Mouse (Mus musculus): ENCODE results near the gene Neurod2. TPM values are rescaled to one million over a fixed set of nuclear protein-coding genes. Genes with fewer than 3 reads are reported as not detected.

Neurod2 gene
- polyA plus RNA-seq, 1 experiment from 2014 or later = 3.8 TPM

DNA sequence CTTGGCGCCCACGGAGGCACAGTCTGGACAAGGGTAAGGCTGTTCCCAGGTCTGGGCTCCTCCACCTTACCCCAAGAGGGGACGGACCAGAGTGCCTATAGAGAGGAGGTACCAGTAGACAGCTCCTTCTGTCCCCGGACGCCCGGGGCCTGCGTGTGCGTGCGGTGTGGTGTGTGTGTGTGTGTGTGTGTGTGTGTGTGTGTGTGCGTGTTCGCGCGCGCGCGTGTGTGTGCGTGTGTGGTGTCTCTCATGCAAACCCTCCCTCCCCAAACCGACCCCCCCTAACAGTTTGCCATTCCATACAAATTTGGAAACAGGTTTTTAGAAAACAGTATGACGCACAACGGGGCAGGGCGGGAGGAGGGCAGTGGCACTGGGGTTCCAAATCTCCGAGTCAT, 3.6 kb downstream of the Neurod2 start:
- Histone ChIP-seq H3K9ac (ENCODE audit: low read length) (no peak overlapping the region), H3K27me3 (ENCODE audit: control insufficient read depth, insufficient read depth, low read length) (peaks cover 99% of the 10 kb centered on the region), H3K4me2 (ENCODE audit: low read depth, low read length, severe bottlenecking) (no peak overlapping the region), H3K4me1 (replicated peaks; ENCODE audit: control insufficient read depth, insufficient read depth, low read length) (peaks cover 13% of the 10 kb centered on the region), H3K27ac (ENCODE audit: low read depth, low read length) (no peak overlapping the region), H3K36me3 (ENCODE audit: control insufficient read depth, insufficient read depth, low read length) (no peaks in the 10 kb centered on the region), H3K4me3 (ENCODE audit: low read depth, low read length) (no peak overlapping the region), H3K9me3 (ENCODE audit: control insufficient read depth, low read length) (no peaks in the 10 kb centered on the region)
- peak; percentile 56 for DNase-seq (ENCODE audit: low spot score)
- 2% methylated on average over 22 of the region's 22 CpGs for WGBS
- ATAC-seq (replicated peaks; ENCODE audit: low FRiP score) = no peak

DNA sequence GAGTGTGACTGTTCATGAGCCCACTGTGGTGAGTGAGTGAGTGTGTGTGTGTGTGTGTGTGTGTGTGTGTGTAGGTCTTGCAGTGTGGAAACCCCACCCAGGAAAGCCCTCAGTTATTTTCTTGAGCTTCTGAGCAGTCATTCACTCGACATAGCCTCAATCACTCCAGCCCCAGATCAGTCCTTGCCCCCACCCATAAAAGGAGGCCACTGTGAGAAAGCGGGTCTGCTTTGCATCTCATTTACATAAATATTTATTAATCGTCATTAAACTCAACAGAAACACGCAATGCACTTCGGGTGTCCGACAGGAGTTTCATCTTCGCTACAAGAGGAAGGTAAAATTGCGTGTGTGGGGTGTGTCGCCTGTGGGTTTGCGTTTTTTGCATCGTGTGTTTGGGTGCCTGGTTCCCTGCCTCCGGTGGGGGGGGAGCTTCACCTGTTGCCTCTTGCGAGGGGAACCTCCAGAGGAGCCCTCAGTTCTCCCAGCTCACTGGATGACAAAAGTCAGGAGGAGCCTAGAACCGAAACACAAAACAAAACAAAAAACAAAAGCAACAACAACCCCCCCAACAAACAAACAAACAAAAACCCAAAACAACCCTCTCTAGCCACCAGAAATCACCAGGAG, 4.1 kb downstream of the Neurod2 start:
- WGBS = 3% methylated on average over 14 of the region's 14 CpGs
- no peak overlapping the region for H3K4me2 ChIP-seq (ENCODE audit: low read depth, low read length, severe bottlenecking)
- H3K4me3 ChIP-seq (ENCODE audit: low read depth, low read length) = no peak overlapping the region
- no peak for ATAC-seq (replicated peaks; ENCODE audit: low FRiP score)
- H3K27me3 ChIP-seq (ENCODE audit: control insufficient read depth, insufficient read depth, low read length) = peaks cover 99% of the 10 kb centered on the region
- H3K9ac ChIP-seq (ENCODE audit: low read length) = no peak overlapping the region
- H3K27ac ChIP-seq (ENCODE audit: low read depth, low read length) = no peak overlapping the region
- H3K9me3 ChIP-seq (ENCODE audit: control insufficient read depth, low read length) = no peaks in the 10 kb centered on the region
- peak; percentile 43 for DNase-seq (ENCODE audit: low spot score)
- no peaks in the 10 kb centered on the region for H3K36me3 ChIP-seq (ENCODE audit: control insufficient read depth, insufficient read depth, low read length)
- peaks cover 13% of the 10 kb centered on the region for H3K4me1 ChIP-seq (replicated peaks; ENCODE audit: control insufficient read depth, insufficient read depth, low read length)

- Histone ChIP-seq H3K27me3 (ENCODE audit: control insufficient read depth, insufficient read depth, low read length) (peaks cover 99% of the 10 kb centered on the region), H3K9me3 (ENCODE audit: control insufficient read depth, low read length) (no peaks in the 10 kb centered on the region), H3K4me3 (ENCODE audit: low read depth, low read length) (no peak overlapping the region), H3K9ac (ENCODE audit: low read length) (no peak overlapping the region), H3K27ac (ENCODE audit: low read depth, low read length) (no peak overlapping the region), H3K4me2 (ENCODE audit: low read depth, low read length, severe bottlenecking) (no peak overlapping the region), H3K4me1 (replicated peaks; ENCODE audit: control insufficient read depth, insufficient read depth, low read length) (peaks cover 13% of the 10 kb centered on the region), H3K36me3 (ENCODE audit: control insufficient read depth, insufficient read depth, low read length) (no peaks in the 10 kb centered on the region)
- DNase-seq (ENCODE audit: low spot score) (peak; percentile 71), ATAC-seq (replicated peaks; ENCODE audit: low FRiP score) (no peak)
- under 1% methylated on average over 9 of the region's 9 CpGs for WGBS
Observed at GRCm38 (mm10) chr11:98323933-98324332, 5.5 kb downstream of the Neurod2 start.

GRCm38 (mm10) chr11:98323136-98323866, 6.1 kb downstream of the Neurod2 start:
- H3K4me3 ChIP-seq (ENCODE audit: low read depth, low read length) = no peak overlapping the region
- WGBS = 2% methylated on average over 10 of the region's 10 CpGs
- H3K27me3 ChIP-seq (ENCODE audit: control insufficient read depth, insufficient read depth, low read length) = peaks cover 99% of the 10 kb centered on the region
- DNase-seq (ENCODE audit: low spot score) = peak; percentile 48
- no peaks in the 10 kb centered on the region for H3K36me3 ChIP-seq (ENCODE audit: control insufficient read depth, insufficient read depth, low read length)
- no peak for ATAC-seq (replicated peaks; ENCODE audit: low FRiP score)
- no peak overlapping the region for H3K9ac ChIP-seq (ENCODE audit: low read length)
- H3K4me1 ChIP-seq (replicated peaks; ENCODE audit: control insufficient read depth, insufficient read depth, low read length) = peaks cover 10% of the 10 kb centered on the region
- H3K9me3 ChIP-seq (ENCODE audit: control insufficient read depth, low read length) = no peaks in the 10 kb centered on the region
- H3K27ac ChIP-seq (ENCODE audit: low read depth, low read length) = no peak overlapping the region
- H3K4me2 ChIP-seq (ENCODE audit: low read depth, low read length, severe bottlenecking) = no peak overlapping the region

GRCm38 (mm10) chr11:98322159-98322558, 7.3 kb downstream of the Neurod2 start:
- Histone ChIP-seq H3K4me3 (ENCODE audit: low read depth, low read length) (no peak overlapping the region), H3K27me3 (ENCODE audit: control insufficient read depth, insufficient read depth, low read length) (peaks cover 99% of the 10 kb centered on the region), H3K4me1 (replicated peaks; ENCODE audit: control insufficient read depth, insufficient read depth, low read length) (peaks cover 5% of the 10 kb centered on the region), H3K27ac (ENCODE audit: low read depth, low read length) (no peak overlapping the region), H3K9me3 (ENCODE audit: control insufficient read depth, low read length) (no peaks in the 10 kb centered on the region), H3K9ac (ENCODE audit: low read length) (no peak overlapping the region), H3K4me2 (ENCODE audit: low read depth, low read length, severe bottlenecking) (no peak overlapping the region), H3K36me3 (ENCODE audit: control insufficient read depth, insufficient read depth, low read length) (no peaks in the 10 kb centered on the region)
- 0% methylated on average over 1 of the region's 1 CpGs for WGBS
- ATAC-seq (replicated peaks; ENCODE audit: low FRiP score) = no peak
- no peak for DNase-seq (ENCODE audit: low spot score)

- H3K4me3 ChIP-seq (ENCODE audit: low read depth, low read length) = no peak overlapping the region
- 3% methylated on average over 5 of the region's 5 CpGs for WGBS
- no peak overlapping the region for H3K27ac ChIP-seq (ENCODE audit: low read depth, low read length)
- peaks cover 99% of the 10 kb centered on the region for H3K27me3 ChIP-seq (ENCODE audit: control insufficient read depth, insufficient read depth, low read length)
- no peaks in the 10 kb centered on the region for H3K9me3 ChIP-seq (ENCODE audit: control insufficient read depth, low read length)
- peak; percentile 47 for DNase-seq (ENCODE audit: low spot score)
- no peaks in the 10 kb centered on the region for H3K36me3 ChIP-seq (ENCODE audit: control insufficient read depth, insufficient read depth, low read length)
- no peak for ATAC-seq (replicated peaks; ENCODE audit: low FRiP score)
- no peak overlapping the region for H3K4me2 ChIP-seq (ENCODE audit: low read depth, low read length, severe bottlenecking)
- H3K9ac ChIP-seq (ENCODE audit: low read length) = no peak overlapping the region
- H3K4me1 ChIP-seq (replicated peaks; ENCODE audit: control insufficient read depth, insufficient read depth, low read length) = no peaks in the 10 kb centered on the region; the same call in 1 of the 2 replicates
Observed at GRCm38 (mm10) chr11:98321677-98322003, 7.8 kb downstream of the Neurod2 start.

- H3K9me3 ChIP-seq (ENCODE audit: control insufficient read depth, low read length) = no peaks in the 10 kb centered on the region
- H3K4me2 ChIP-seq (ENCODE audit: low read depth, low read length, severe bottlenecking) = no peak overlapping the region
- no peak overlapping the region for H3K4me3 ChIP-seq (ENCODE audit: low read depth, low read length)
- no peaks in the 10 kb centered on the region for H3K36me3 ChIP-seq (ENCODE audit: control insufficient read depth, insufficient read depth, low read length)
- DNase-seq (ENCODE audit: low spot score) (peak; percentile 57), ATAC-seq (replicated peaks; ENCODE audit: low FRiP score) (no peak)
- H3K4me1 ChIP-seq (replicated peaks; ENCODE audit: control insufficient read depth, insufficient read depth, low read length) = no peaks in the 10 kb centered on the region
- peaks cover 100% of the 10 kb centered on the region for H3K27me3 ChIP-seq (ENCODE audit: control insufficient read depth, insufficient read depth, low read length)
- 1% methylated on average over 30 of the region's 30 CpGs for WGBS
- H3K9ac ChIP-seq (ENCODE audit: low read length) = no peak overlapping the region
- H3K27ac ChIP-seq (ENCODE audit: low read depth, low read length) = no peak overlapping the region
Observed at GRCm38 (mm10) chr11:98320806-98321676, 8.4 kb downstream of the Neurod2 start.

DNA sequence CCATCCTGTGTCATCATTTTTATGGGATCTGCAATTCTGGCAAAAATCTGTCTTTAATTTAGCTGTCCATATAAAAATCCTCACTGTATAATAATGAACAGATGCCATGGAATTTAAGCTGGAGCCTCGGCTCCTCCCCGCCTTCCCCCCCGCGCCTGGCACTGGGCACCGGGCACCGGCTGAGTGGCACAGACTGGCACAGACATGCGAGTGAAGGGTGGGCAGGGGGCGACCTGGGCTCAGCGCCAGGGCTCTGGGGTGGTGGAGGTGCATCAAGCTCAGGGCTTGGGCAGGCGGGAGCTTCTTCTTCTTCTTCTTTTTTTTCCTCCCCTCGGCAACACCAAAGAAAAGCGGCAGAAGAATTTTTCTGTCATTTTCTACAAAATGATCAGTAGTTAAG, 9.1 kb downstream of the Neurod2 start:
- Histone ChIP-seq H3K4me1 (replicated peaks; ENCODE audit: control insufficient read depth, insufficient read depth, low read length) (no peaks in the 10 kb centered on the region), H3K27ac (ENCODE audit: low read depth, low read length) (no peak overlapping the region), H3K4me2 (ENCODE audit: low read depth, low read length, severe bottlenecking) (no peak overlapping the region), H3K4me3 (ENCODE audit: low read depth, low read length) (no peak overlapping the region), H3K36me3 (ENCODE audit: control insufficient read depth, insufficient read depth, low read length) (no peaks in the 10 kb centered on the region), H3K9ac (ENCODE audit: low read length) (no peak overlapping the region), H3K9me3 (ENCODE audit: control insufficient read depth, low read length) (no peaks in the 10 kb centered on the region), H3K27me3 (ENCODE audit: control insufficient read depth, insufficient read depth, low read length) (peaks cover 100% of the 10 kb centered on the region)
- WGBS = 12% methylated on average over 12 of the region's 12 CpGs
- ATAC-seq (replicated peaks; ENCODE audit: low FRiP score) (no peak), DNase-seq (ENCODE audit: low spot score) (peak; percentile 54)

Measured in forebrain, embryonic 11.5 days (tissue).